Mouse (Mus musculus) midbrain, embryonic 16.5 days (tissue): Measurements from ENCODE around the gene Calm4. TPM values are rescaled to one million over a fixed set of nuclear protein-coding genes. Genes with fewer than 3 reads are reported as not detected.

ENCODE experiments used
- polyA plus RNA-seq: library from polyadenylated mRNA; unstranded; fragments of >200 nt; fragmentation: Nextera tagmentation; extraction: Ambion mirVana; gene quantifications from 2 replicates; pipeline ENCODE4 v1.2.1, GENCODE M21; 2015

Gene Calm4
- polyA plus RNA-seq, 1 experiment from 2014 or later: not detected

Other genes with a start within 250 kb of the Calm4 start
- gene Fam208b, start 226.6 kb upstream of the Calm4 start, polyA plus RNA-seq: 15.6 and 19.5 TPM in 2 replicates
- 16.9 and 21.0 TPM in 2 replicates for gene Asb13, start 203.7 kb upstream of the Calm4 start, polyA plus RNA-seq
- not detected in 2 replicates for gene Calml3, start 33.4 kb upstream of the Calm4 start, polyA plus RNA-seq
- not detected in 2 replicates for gene Calm5, start 16.4 kb downstream of the Calm4 start, polyA plus RNA-seq
- 10.0 and 10.5 TPM in 2 replicates for gene Net1, start 80.5 kb downstream of the Calm4 start, polyA plus RNA-seq
- gene Tubal3, start 80.5 kb downstream of the Calm4 start, polyA plus RNA-seq: not detected in 2 replicates
- gene Ucn3, start 107.6 kb downstream of the Calm4 start, polyA plus RNA-seq: 0.14 and 0.20 TPM in 2 replicates
- gene Akr1c14, start 211.3 kb downstream of the Calm4 start, polyA plus RNA-seq: 0.73 and 0.92 TPM in 2 replicates